Mouse (Mus musculus): Measurements from ENCODE around the gene Best1. TPM values are rescaled to one million over a fixed set of nuclear protein-coding genes. Genes with fewer than 3 reads are reported as not detected.
A peak's percentile ranks its signal among the peaks of the same experiment; 100 is the strongest.

The Best1 gene
- polyA plus RNA-seq, 1 experiment: 0.33 TPM

DNA sequence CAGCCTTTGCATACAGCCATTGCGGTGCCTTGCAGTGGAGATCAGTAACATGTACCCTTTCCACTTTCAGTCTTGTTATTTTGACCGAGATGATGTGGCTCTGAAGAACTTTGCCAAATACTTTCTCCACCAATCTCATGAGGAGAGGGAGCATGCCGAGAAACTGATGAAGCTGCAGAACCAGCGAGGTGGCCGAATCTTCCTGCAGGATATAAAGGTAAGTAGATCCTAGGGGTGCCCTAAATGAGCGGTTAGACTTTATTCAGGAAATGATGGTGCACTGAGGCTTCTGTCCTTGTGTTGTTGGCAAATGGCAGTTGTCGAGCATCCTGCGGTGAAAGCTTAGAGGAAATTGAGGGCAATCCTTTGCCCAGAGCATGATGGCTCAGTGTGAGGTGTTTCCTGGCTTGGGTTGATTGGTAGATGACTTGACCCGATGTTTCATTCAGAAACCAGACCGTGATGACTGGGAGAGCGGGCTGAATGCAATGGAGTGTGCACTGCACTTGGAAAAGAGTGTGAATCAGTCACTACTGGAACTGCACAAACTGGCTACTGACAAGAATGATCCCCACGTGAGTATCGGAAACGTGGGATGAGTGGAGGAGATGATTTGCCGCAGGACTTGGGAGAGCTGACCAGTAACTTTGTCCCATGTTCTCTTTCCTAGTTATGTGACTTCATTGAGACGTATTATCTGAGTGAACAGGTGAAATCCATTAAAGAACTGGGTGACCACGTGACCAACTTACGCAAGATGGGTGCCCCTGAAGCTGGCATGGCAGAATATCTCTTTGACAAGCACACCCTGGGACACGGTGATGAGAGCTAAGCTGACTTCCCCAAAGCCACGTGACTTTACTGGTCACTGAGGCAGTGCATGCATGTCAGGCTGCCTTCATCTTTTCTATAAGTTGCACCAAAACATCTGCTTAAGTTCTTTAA lies 17.1 kb downstream of the Best1 start:
- no peak for TF ChIP-seq CTCF (conservative IDR thresholded peaks at IDR 0.05; ENCODE audit: insufficient read depth, insufficient read length, low read depth, low read length)
- TF ChIP-seq POLR2A (IDR thresholded peaks at IDR 0.05; ENCODE audit: low read depth, low read length): no peak
- 62% methylated on average over 20 of the region's 20 CpGs for WGBS
- Histone ChIP-seq H3K27ac (ENCODE audit: insufficient read depth, low read depth, low read length) (no peak overlapping the region), H3K36me3 (ENCODE audit: control insufficient read depth, insufficient read depth, low read length) (peaks cover 13% of the 10 kb centered on the region), H3K4me1 (ENCODE audit: control insufficient read depth, insufficient read depth, low read length) (peaks cover 8% of the 10 kb centered on the region; the same call in 1 of the 2 replicates), H3K4me3 (ENCODE audit: insufficient read depth, low read depth, low read length) (peak overlapping the region; percentile 50), H3K27me3 (replicated peaks; ENCODE audit: control insufficient read depth, insufficient read depth, low read length) (no peaks in the 10 kb centered on the region)
- DNase-seq: no peak

DNA sequence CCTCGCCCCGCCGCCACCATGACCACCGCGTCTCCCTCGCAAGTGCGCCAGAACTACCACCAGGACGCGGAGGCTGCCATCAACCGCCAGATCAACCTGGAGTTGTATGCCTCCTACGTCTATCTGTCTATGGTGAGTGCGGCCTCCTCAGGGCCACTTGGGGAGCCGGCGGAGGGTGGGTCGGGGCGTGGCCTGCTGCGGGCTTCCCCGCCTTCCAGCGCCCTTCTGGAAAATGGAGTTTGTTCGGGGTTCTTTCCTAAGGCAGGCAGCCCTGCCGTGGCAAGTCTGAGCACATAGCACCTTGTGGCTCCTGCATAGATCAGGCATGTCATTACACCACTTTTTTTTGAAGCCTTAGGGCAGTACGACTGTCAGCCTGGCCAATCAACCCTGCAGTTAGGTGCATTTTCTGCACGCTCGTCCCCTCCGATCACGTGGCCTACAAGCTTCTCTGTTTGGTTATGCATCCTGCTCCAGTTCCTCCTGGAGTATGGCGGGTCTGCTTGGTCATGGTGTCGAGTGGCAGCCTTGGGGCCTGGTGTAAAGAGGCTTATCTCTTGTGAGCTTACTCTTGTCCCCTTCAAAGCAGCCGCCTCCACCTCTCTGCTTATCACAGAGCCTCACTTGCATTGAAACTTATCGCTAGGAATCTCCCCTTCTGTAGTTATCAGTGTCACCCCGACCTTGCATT lies 18.4 kb downstream of the Best1 start:
- WGBS: under 1% methylated on average over 31 of the region's 31 CpGs
- peak; percentile 78 for DNase-seq
- H3K36me3 ChIP-seq (ENCODE audit: control insufficient read depth, insufficient read depth, low read length): peaks cover 13% of the 10 kb centered on the region

DNA sequence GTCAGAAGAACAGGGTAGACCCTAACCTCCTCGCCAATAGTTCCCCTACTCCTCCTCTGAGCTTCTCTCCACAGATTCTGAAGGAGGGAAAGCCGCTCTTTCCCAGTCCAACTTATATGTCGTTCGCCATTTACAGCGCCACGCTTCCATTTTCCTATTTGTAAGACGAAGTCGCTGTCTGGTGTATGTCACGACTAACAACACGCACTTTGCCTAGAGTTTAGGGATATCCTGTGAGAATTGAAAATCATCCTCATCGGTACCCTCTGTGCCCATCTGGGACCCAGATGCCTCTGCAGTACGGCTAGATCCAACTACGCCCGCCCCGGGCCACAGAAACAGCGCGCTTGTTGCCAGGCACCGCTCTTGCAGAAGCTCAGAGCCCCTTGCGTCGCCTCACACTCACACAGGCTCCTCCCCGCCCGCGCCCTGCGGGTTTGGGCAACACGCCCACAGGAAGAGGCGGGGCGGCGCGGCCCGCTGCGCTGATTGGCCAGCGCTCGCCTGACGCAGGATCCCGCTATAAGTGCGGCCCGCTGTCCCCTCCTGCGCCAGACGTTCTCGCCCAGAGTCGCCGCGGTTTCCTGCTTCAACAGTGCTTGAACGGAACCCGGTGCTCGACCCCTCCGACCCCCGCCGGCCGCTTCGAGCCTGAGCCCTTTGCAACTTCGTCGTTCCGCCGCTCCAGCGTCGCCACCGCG lies 19.1 kb downstream of the Best1 start:
- Histone ChIP-seq H3K4me3 (ENCODE audit: insufficient read depth, low read depth, low read length) (peak overlapping the region; percentile 93), H3K4me1 (ENCODE audit: control insufficient read depth, insufficient read depth, low read length) (peaks cover 23% of the 10 kb centered on the region), H3K27me3 (replicated peaks; ENCODE audit: control insufficient read depth, insufficient read depth, low read length) (no peaks in the 10 kb centered on the region), H3K27ac (ENCODE audit: insufficient read depth, low read depth, low read length) (peak overlapping the region; percentile 96), H3K36me3 (ENCODE audit: control insufficient read depth, insufficient read depth, low read length) (peaks cover 13% of the 10 kb centered on the region)
- peak; percentile 98 for DNase-seq
- TF ChIP-seq CTCF (conservative IDR thresholded peaks at IDR 0.05; ENCODE audit: insufficient read depth, insufficient read length, low read depth, low read length): no peak
- peak; percentile 97 for TF ChIP-seq POLR2A (IDR thresholded peaks at IDR 0.05; ENCODE audit: low read depth, low read length)
- under 1% methylated on average over 59 of the region's 59 CpGs for WGBS

More for the DNA sequence above, 18.4 kb downstream of the Best1 start:
- Histone ChIP-seq H3K27ac (ENCODE audit: insufficient read depth, low read depth, low read length) (peak overlapping the region; percentile 96), H3K4me1 (ENCODE audit: control insufficient read depth, insufficient read depth, low read length) (peaks cover 20% of the 10 kb centered on the region), H3K27me3 (replicated peaks; ENCODE audit: control insufficient read depth, insufficient read depth, low read length) (no peaks in the 10 kb centered on the region), H3K4me3 (ENCODE audit: insufficient read depth, low read depth, low read length) (peak overlapping the region; percentile 93)
- TF ChIP-seq CTCF (conservative IDR thresholded peaks at IDR 0.05; ENCODE audit: insufficient read depth, insufficient read length, low read depth, low read length) (no peak), POLR2A (IDR thresholded peaks at IDR 0.05; ENCODE audit: low read depth, low read length) (peak; percentile 33)

DNA sequence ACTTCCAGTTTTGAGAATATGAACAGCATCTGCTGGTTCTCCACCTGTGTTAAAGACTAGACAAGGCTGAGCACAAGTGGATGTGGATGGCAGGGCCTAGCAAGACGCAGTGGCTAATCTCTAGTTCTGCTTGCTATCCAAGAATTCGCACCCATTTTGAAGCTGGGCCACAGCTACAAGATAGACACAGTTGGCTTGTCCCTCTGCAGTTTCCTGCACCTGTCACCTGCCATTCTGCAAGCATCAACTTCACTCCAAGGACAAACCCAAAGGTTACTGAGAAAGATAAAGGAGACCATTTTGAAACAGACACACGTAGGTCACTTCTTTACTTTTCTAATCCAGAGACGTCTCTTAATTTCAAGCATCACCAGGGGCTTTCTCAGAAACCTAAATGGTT lies 19.8 kb downstream of the Best1 start:
- DNase-seq: peak; percentile 31
- Histone ChIP-seq H3K4me3 (ENCODE audit: insufficient read depth, low read depth, low read length) (peak overlapping the region; percentile 61; the same call in 1 of the 2 replicates), H3K4me1 (ENCODE audit: control insufficient read depth, insufficient read depth, low read length) (peaks cover 23% of the 10 kb centered on the region), H3K27ac (ENCODE audit: insufficient read depth, low read depth, low read length) (peak overlapping the region; percentile 92), H3K27me3 (replicated peaks; ENCODE audit: control insufficient read depth, insufficient read depth, low read length) (no peaks in the 10 kb centered on the region), H3K36me3 (ENCODE audit: control insufficient read depth, insufficient read depth, low read length) (peaks cover 13% of the 10 kb centered on the region)
- 77% methylated on average over 4 of the region's 4 CpGs for WGBS
- TF ChIP-seq CTCF (conservative IDR thresholded peaks at IDR 0.05; ENCODE audit: insufficient read depth, insufficient read length, low read depth, low read length): no peak
- no peak for TF ChIP-seq POLR2A (IDR thresholded peaks at IDR 0.05; ENCODE audit: low read depth, low read length)

DNA sequence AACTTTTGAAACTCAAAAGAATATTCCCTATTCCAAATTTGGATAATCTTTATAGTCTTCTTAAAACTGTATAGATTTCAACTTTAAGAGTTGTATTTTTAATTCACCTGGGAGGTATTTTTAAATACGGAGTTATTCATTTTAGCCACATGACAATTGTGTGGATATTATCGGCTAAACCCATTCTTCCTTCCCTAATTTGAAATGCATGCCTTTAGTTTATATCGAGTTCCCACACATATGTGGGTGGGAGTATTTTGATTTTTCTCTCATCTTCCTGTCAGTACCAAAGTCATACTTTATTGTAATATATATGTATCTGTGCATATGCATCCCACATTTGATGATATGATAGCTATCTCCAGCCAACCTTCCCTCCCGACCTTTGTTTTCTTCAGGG lies 21.2 kb downstream of the Best1 start, which contains the start of gene Fth1:
TSS of gene Fth1 (plus strand) at position 341 of the 400 bp plus-strand sequence.
- no peak for DNase-seq
- TF ChIP-seq CTCF (conservative IDR thresholded peaks at IDR 0.05; ENCODE audit: insufficient read depth, insufficient read length, low read depth, low read length): no peak
- no peak for TF ChIP-seq POLR2A (IDR thresholded peaks at IDR 0.05; ENCODE audit: low read depth, low read length)

DNA sequence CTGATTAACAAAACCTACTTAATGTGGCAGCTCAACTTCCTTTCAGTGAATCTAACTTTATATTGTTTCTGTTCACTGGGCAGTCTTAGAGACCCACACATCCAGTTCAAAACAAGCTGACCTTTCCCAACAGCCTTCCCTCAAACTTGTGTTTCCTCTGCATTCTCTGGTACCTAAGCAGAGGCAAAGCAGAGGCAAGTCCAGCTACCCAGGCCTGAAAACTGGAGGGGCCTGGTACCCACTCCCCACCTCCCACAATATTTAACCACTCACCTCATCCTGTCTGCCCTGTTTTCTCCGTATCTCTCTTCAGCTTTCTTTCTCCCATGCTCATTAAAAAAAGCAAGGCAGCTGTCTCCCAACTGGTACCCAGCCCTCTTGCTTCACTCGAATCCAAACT lies 22.3 kb downstream of the Best1 start:
- DNase-seq: no peak
- Histone ChIP-seq H3K4me1 (ENCODE audit: control insufficient read depth, insufficient read depth, low read length) (peaks cover 26% of the 10 kb centered on the region), H3K27ac (ENCODE audit: insufficient read depth, low read depth, low read length) (peak overlapping the region; percentile 96), H3K4me3 (ENCODE audit: insufficient read depth, low read depth, low read length) (no peak overlapping the region), H3K27me3 (replicated peaks; ENCODE audit: control insufficient read depth, insufficient read depth, low read length) (no peaks in the 10 kb centered on the region), H3K36me3 (ENCODE audit: control insufficient read depth, insufficient read depth, low read length) (peaks cover 1% of the 10 kb centered on the region; the same call in 1 of the 2 replicates)
- TF ChIP-seq CTCF (conservative IDR thresholded peaks at IDR 0.05; ENCODE audit: insufficient read depth, insufficient read length, low read depth, low read length) (no peak), POLR2A (IDR thresholded peaks at IDR 0.05; ENCODE audit: low read depth, low read length) (no peak)
- 63% methylated on average over 2 of the region's 2 CpGs for WGBS

More for the DNA sequence above, 21.2 kb downstream of the Best1 start, which contains the start of gene Fth1:
- H3K36me3 ChIP-seq (ENCODE audit: control insufficient read depth, insufficient read depth, low read length): peaks cover 6% of the 10 kb centered on the region
- 92% methylated on average over 4 of the region's 4 CpGs for WGBS
- H3K4me1 ChIP-seq (ENCODE audit: control insufficient read depth, insufficient read depth, low read length): peaks cover 27% of the 10 kb centered on the region
- no peak within 1 kb of the TSS for H3K4me3 ChIP-seq (ENCODE audit: insufficient read depth, low read depth, low read length)
- H3K27me3 ChIP-seq (replicated peaks; ENCODE audit: control insufficient read depth, insufficient read depth, low read length): no peaks in the 10 kb centered on the region
- peak within 1 kb of the TSS; percentile 96 for H3K27ac ChIP-seq (ENCODE audit: insufficient read depth, low read depth, low read length)

All from kidney, adult 2 months (tissue).